Mouse (Mus musculus) kidney, embryonic 16.5 days (tissue): Measurements from ENCODE around the gene Fam155a. TPM values are rescaled to one million over a fixed set of nuclear protein-coding genes. Genes with fewer than 3 reads are reported as not detected.

Experiments used
- ATAC-seq: fragments of 200-750 bp; cut with Nextera tagmentation; 2 replicates; pipeline ENCODE4 v1.8.0; 2017; ENCODE audit warnings: moderate TSS enrichment; ENCODE audit not compliant: low FRiP score, low TSS enrichment
- H3K27ac ChIP-seq: fragments of 300-500 bp; sonication (generic); 2 replicates; pipeline ENCODE4 v1.5.1; 2014; ENCODE audit warnings: low read length
- H3K27me3 ChIP-seq: fragments of 300-500 bp; sonication (generic); 2 replicates; pipeline ENCODE4 v1.6.1; 2014; ENCODE audit warnings: low read length, control low read depth, mixed read lengths; ENCODE audit not compliant: insufficient read depth
- H3K36me3 ChIP-seq: fragments of 300-500 bp; sonication (generic); 2 replicates; pipeline ENCODE4 v1.6.1; 2014; ENCODE audit warnings: low read length, control low read depth, mixed read lengths; ENCODE audit not compliant: insufficient read depth
- H3K4me1 ChIP-seq: fragments of 300-500 bp; sonication (generic); 2 replicates; pipeline ENCODE4 v1.6.1; 2014; ENCODE audit warnings: low read length, control low read depth, mixed read lengths; ENCODE audit not compliant: insufficient read depth
- H3K4me2 ChIP-seq: fragments of 300-500 bp; sonication (generic); replicated peaks from 2 replicates; pipeline ENCODE4 v1.6.1; 2014; ENCODE audit warnings: low read depth, low read length
- H3K4me3 ChIP-seq: fragments of 300-500 bp; sonication (generic); 2 replicates; pipeline ENCODE4 v1.5.1; 2014; ENCODE audit warnings: mild to moderate bottlenecking, low read length
- H3K9ac ChIP-seq: fragments of 300-500 bp; sonication (generic); replicated peaks from 2 replicates; pipeline ENCODE4 v1.6.1; 2014; ENCODE audit warnings: low read length
- H3K9me3 ChIP-seq: fragments of 300-500 bp; sonication (generic); 2 replicates; pipeline ENCODE4 v1.6.1; 2016; ENCODE audit warnings: low read length, control low read depth
- WGBS: fragments of 180-500 bp; shearing (Covaris S2); extraction: QIAGEN DNeasy Blood & Tissue Kit; methylation state at CpG from one replicate; pipeline ENCODE4 v1.1.7; 2014; 5-methylcytosine and 5-hydroxymethylcytosine counted together
- polyA plus RNA-seq: library from polyadenylated mRNA; unstranded; fragments of >200 nt; fragmentation: Nextera tagmentation; extraction: Ambion mirVana; gene quantifications from 2 replicates; pipeline ENCODE4 v1.2.1, GENCODE M21; 2015

Fam155a gene
- polyA plus RNA-seq, 1 experiment from 2014 or later: 0.27 TPM

- ATAC-seq: no peak
- WGBS: 31% methylated on average over 5 of the region's 5 CpGs
Measured at GRCm38 (mm10) chr8:9423590-9423989, 347.4 kb downstream of the Fam155a start.

DNA sequence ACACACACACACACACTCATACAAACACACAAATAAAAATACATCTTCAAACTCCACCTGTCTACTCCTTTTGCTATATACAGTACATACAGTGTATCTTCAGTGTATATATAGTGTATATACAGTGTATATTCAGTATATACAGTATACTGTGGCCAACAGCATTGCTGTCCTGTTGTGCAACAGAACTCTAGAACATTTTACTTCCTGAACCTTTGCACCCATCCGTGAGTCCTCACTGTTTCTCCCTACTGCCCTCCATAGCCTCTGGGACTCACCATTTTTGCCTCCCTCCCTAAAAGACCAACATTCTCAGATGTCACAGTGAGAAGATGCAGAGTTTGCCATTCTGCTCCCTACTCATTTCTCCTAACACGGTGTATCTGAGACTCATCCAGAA is 347.8 kb downstream of the Fam155a start:
- Histone ChIP-seq H3K9ac (no peak overlapping the region), H3K4me1 (no peaks in the 10 kb centered on the region), H3K9me3 (no peaks in the 10 kb centered on the region), H3K27me3 (no peaks in the 10 kb centered on the region), H3K4me2 (no peak overlapping the region), H3K36me3 (no peaks in the 10 kb centered on the region), H3K27ac (no peak overlapping the region), H3K4me3 (no peak overlapping the region)
- 68% methylated on average over 2 of the region's 2 CpGs for WGBS
- ATAC-seq: no peak

More at GRCm38 (mm10) chr8:9423590-9423989, 347.4 kb downstream of the Fam155a start:
- H3K4me1 ChIP-seq: no peaks in the 10 kb centered on the region
- H3K27me3 ChIP-seq: no peaks in the 10 kb centered on the region
- no peak overlapping the region for H3K4me2 ChIP-seq
- H3K9me3 ChIP-seq: no peaks in the 10 kb centered on the region
- no peak overlapping the region for H3K4me3 ChIP-seq
- H3K27ac ChIP-seq: no peak overlapping the region
- H3K9ac ChIP-seq: no peak overlapping the region
- no peaks in the 10 kb centered on the region for H3K36me3 ChIP-seq

GRCm38 (mm10) chr8:9418856-9419800 is 351.8 kb downstream of the Fam155a start:
- H3K9me3 ChIP-seq: no peaks in the 10 kb centered on the region
- no peaks in the 10 kb centered on the region for H3K4me1 ChIP-seq
- no peaks in the 10 kb centered on the region for H3K36me3 ChIP-seq
- no peak for ATAC-seq
- no peaks in the 10 kb centered on the region for H3K27me3 ChIP-seq
- H3K4me3 ChIP-seq: no peak overlapping the region
- WGBS: 60% methylated on average over 10 of the region's 10 CpGs
- no peak overlapping the region for H3K4me2 ChIP-seq
- no peak overlapping the region for H3K9ac ChIP-seq
- no peak overlapping the region for H3K27ac ChIP-seq

DNA sequence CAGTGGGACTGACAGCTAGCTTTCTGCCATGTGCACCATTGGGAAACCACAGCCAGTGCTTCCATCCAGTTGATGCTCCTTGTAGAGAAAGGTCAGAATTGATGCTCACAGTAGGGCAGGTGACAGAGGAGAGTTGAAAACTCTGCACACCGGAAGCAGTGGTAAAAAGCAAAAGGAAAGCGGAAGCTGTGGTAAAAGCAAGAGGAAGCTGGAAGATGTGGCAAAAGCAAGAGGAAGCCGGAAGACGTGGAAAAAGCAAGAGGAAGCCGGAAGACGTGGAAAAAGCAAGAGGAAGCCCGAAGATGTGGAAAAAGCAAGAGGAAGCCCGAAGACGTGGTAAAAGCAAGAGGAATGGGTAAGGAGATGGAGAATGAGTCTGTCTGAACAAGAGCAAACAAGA is 354.8 kb downstream of the Fam155a start:
- H3K9me3 ChIP-seq: no peaks in the 10 kb centered on the region
- no peak for ATAC-seq
- H3K9ac ChIP-seq: no peak overlapping the region
- no peak overlapping the region for H3K4me3 ChIP-seq
- no peaks in the 10 kb centered on the region for H3K27me3 ChIP-seq
- H3K4me1 ChIP-seq: no peaks in the 10 kb centered on the region
- H3K27ac ChIP-seq: no peak overlapping the region
- no peak overlapping the region for H3K4me2 ChIP-seq
- 87% methylated on average over 9 of the region's 9 CpGs for WGBS
- no peaks in the 10 kb centered on the region for H3K36me3 ChIP-seq

DNA sequence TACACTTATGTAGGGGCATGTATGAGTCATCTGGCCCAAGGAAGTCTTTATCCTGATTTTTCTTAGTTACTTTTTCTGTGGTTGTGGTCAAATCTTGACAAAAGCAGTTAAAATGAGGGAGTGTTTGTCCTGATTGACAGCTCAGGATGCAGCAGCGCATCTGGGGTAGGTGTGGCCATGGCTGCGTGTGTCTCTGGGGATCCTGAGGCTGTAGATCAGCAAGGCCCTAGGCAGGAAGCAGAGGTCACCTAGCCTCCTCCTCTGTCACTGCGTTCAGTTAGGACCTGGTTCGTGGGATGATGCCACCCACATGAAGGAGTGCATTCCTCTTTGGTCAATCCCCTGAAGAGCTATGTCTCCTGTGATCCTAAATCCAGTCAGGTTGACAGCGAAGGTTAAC is 362.5 kb downstream of the Fam155a start:
- H3K4me3 ChIP-seq: no peak overlapping the region
- H3K27me3 ChIP-seq: no peaks in the 10 kb centered on the region
- no peak overlapping the region for H3K27ac ChIP-seq
- H3K4me2 ChIP-seq: no peak overlapping the region
- H3K36me3 ChIP-seq: no peaks in the 10 kb centered on the region
- ATAC-seq: no peak
- H3K4me1 ChIP-seq: no peaks in the 10 kb centered on the region
- WGBS: 21% methylated on average over 5 of the region's 5 CpGs
- H3K9me3 ChIP-seq: no peaks in the 10 kb centered on the region
- H3K9ac ChIP-seq: no peak overlapping the region

GRCm38 (mm10) chr8:9406204-9406603 is 364.8 kb downstream of the Fam155a start:
- H3K27me3 ChIP-seq: no peaks in the 10 kb centered on the region
- WGBS: 89% methylated on average over 6 of the region's 6 CpGs
- no peak for ATAC-seq
- H3K4me3 ChIP-seq: no peak overlapping the region
- no peaks in the 10 kb centered on the region for H3K36me3 ChIP-seq
- H3K9me3 ChIP-seq: no peaks in the 10 kb centered on the region
- H3K4me1 ChIP-seq: no peaks in the 10 kb centered on the region
- no peak overlapping the region for H3K9ac ChIP-seq
- H3K27ac ChIP-seq: no peak overlapping the region
- no peak overlapping the region for H3K4me2 ChIP-seq

DNA sequence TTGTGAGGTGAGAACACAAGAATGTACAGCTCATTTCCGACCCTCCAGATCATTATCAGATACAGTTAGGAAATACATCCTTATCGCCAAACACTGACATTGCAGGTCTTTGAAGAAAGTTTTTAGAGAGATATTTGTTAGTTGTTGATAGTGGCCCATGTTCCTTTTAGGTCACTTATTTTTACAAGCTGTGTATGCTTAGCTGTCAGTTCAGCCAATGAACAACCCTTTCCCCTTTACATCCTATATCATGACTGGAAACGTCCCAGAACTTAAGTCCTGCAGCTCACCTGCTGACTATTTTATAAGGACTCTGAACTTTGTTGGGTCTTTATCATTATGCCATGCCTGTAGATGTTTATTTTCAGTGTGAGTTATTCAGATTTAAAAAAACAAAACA is 366.3 kb downstream of the Fam155a start:
- no peaks in the 10 kb centered on the region for H3K4me1 ChIP-seq
- H3K27me3 ChIP-seq: no peaks in the 10 kb centered on the region
- H3K9ac ChIP-seq: no peak overlapping the region
- no peak overlapping the region for H3K4me3 ChIP-seq
- H3K4me2 ChIP-seq: no peak overlapping the region
- H3K9me3 ChIP-seq: no peaks in the 10 kb centered on the region
- no peak overlapping the region for H3K27ac ChIP-seq
- no peaks in the 10 kb centered on the region for H3K36me3 ChIP-seq
- 51% methylated on average over 3 of the region's 3 CpGs for WGBS
- no peak for ATAC-seq

- Histone ChIP-seq H3K4me2 (no peak overlapping the region), H3K27me3 (no peaks in the 10 kb centered on the region), H3K36me3 (no peaks in the 10 kb centered on the region), H3K4me3 (no peak overlapping the region), H3K4me1 (no peaks in the 10 kb centered on the region), H3K9ac (no peak overlapping the region), H3K9me3 (no peaks in the 10 kb centered on the region), H3K27ac (no peak overlapping the region)
- 55% methylated on average over 4 of the region's 4 CpGs for WGBS
- ATAC-seq: no peak
Measured at GRCm38 (mm10) chr8:9402393-9402792, 368.6 kb downstream of the Fam155a start.

- H3K9ac ChIP-seq: no peak overlapping the region
- WGBS: 85% methylated on average over 3 of the region's 3 CpGs
- H3K27ac ChIP-seq: no peak overlapping the region
- no peaks in the 10 kb centered on the region for H3K4me1 ChIP-seq
- no peaks in the 10 kb centered on the region for H3K27me3 ChIP-seq
- no peaks in the 10 kb centered on the region for H3K9me3 ChIP-seq
- ATAC-seq: no peak
- H3K4me2 ChIP-seq: no peak overlapping the region
- H3K4me3 ChIP-seq: no peak overlapping the region
- no peaks in the 10 kb centered on the region for H3K36me3 ChIP-seq
Measured at GRCm38 (mm10) chr8:9398606-9399263, 372.2 kb downstream of the Fam155a start.

GRCm38 (mm10) chr8:9398040-9398439 is 372.9 kb downstream of the Fam155a start:
- H3K4me3 ChIP-seq: no peak overlapping the region
- no peak for ATAC-seq
- 53% methylated on average over 6 of the region's 6 CpGs for WGBS
- H3K27ac ChIP-seq: no peak overlapping the region
- H3K4me2 ChIP-seq: no peak overlapping the region
- H3K9me3 ChIP-seq: no peaks in the 10 kb centered on the region
- H3K4me1 ChIP-seq: no peaks in the 10 kb centered on the region
- H3K27me3 ChIP-seq: no peaks in the 10 kb centered on the region
- H3K9ac ChIP-seq: no peak overlapping the region
- no peaks in the 10 kb centered on the region for H3K36me3 ChIP-seq
